In the genomic region with DNA sequence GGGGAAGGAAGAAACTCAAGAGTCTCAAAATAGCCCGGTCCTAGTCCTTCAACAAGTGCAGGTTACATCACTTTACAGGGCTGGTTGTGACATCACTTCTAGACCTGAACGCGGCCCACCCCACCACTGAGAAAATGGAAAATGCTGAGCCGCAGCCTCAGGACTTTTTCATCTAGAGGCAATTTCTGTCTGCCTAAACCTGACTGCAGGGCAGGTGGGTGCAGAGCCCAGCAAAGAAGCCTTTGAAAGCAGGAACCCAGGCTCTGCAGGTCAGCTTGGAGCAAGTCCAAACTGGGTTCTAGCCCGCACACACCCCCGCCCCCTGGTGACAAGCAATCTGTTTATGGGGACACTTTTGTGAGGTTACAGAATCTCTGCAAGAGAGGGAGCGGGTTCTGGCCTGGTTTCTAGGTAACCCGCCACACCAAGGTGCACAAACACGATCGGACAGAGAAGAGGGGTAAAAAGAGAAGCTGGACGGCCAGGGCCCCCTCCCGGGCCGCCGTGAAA, we compare ENCODE assay signal across 8 mouse cellular contexts.
DNase-seq lines count a peak whose midpoint lies in the region; ATAC-seq and TF ChIP-seq lines count a peak whose summit lies in the region.

No protein-coding gene starts in this region.

- TF ChIP-seq CTCF in G1E (IDR thresholded peaks at IDR 0.05; ENCODE audit: low read depth, low read length), result no peak

- no peaks in the 10 kb centered on the region for H3K9me3 ChIP-seq in G1E (replicated peaks)
- H3K9me3 ChIP-seq in stomach, embryonic 15.5 days, result no peaks in the 10 kb centered on the region

- no peaks in the 10 kb centered on the region for H3K36me3 ChIP-seq in G1E (replicated peaks)
- H3K36me3 ChIP-seq in stomach, embryonic 15.5 days, result no peaks in the 10 kb centered on the region

- H3K27ac ChIP-seq in stomach, embryonic 15.5 days, result peak overlapping the region; percentile 96

- peak; percentile 65 for DNase-seq in embryo, embryonic 10.5 days (ENCODE audit: low spot score)
- no peak for DNase-seq in embryo, embryonic 10 days (ENCODE audit: low spot score)
- no peak for DNase-seq in G1E (ENCODE audit: low spot score)
- DNase-seq in cerebellum, postnatal 36 days, result peak; percentile 87 to 90
- DNase-seq in heart, postnatal 10 days, result peak; percentile 60 to 67
- DNase-seq in left cerebral cortex, adult 9 months (ENCODE audit: low spot score in 2 of 2), result peak; percentile 49 to 67
- peak; percentile 67 to 70 for DNase-seq in lung, postnatal 4 days

- peaks cover 10% of the 10 kb centered on the region; the same call in 1 of the 2 replicates for H3K27me3 ChIP-seq in G1E (ENCODE audit: insufficient read depth, low read length)
- H3K27me3 ChIP-seq in stomach, embryonic 15.5 days (replicated peaks), result no peaks in the 10 kb centered on the region

- peak overlapping the region; percentile 70 for H3K4me3 ChIP-seq in G1E (ENCODE audit: low read depth, low read length)
- H3K4me3 ChIP-seq in stomach, embryonic 15.5 days (replicated peaks), result peak overlapping the region; percentile 59

- peaks cover 55% of the 10 kb centered on the region for H3K4me1 ChIP-seq in G1E (ENCODE audit: insufficient read depth, low read depth, low read length)
- peaks cover 30% of the 10 kb centered on the region for H3K4me1 ChIP-seq in stomach, embryonic 15.5 days

- ATAC-seq in G1E (ENCODE audit: extremely low read depth, insufficient number of reproducible peaks, low FRiP score, poor library complexity, severe bottlenecking), result no peak
- ATAC-seq in stomach, embryonic 15.5 days (ENCODE audit: insufficient read depth, low FRiP score, low read depth), result no peak; the same call in 1 of the 2 replicates

- H3K9ac ChIP-seq in stomach, embryonic 15.5 days, result peak overlapping the region; percentile 58

- peak overlapping the region; percentile 85 for H3K4me2 ChIP-seq in stomach, embryonic 15.5 days

- intact Hi-C loops in heart, postnatal 10 days (cut with DNase I), result no loop called here

- WGBS in stomach, embryonic 15.5 days, result 3% methylated on average over 14 of the region's 14 CpGs

Comparison
In these comparisons a context has a peak if more than half of its experiments do, and no peak if none do; other contexts are left out.
1. DNase-seq: peak in embryo, embryonic 10.5 days (single experiment), cerebellum, postnatal 36 days (2 of 2), heart, postnatal 10 days (2 of 2), left cerebral cortex, adult 9 months (2 of 2) and lung, postnatal 4 days (2 of 2); none in embryo, embryonic 10 days (single experiment) and G1E (single experiment).